Mouse (Mus musculus) bone marrow, adult 2 months (tissue): ENCODE results near the gene Anks3.

Source experiments
- CTCF ChIP-seq: fragments of 200-500 bp; IDR thresholded peaks from 2 replicates; pipeline ENCODE4 v1.5.1; 2011; ENCODE audit warnings: low read length, control low read depth; ENCODE audit not compliant: control insufficient read depth, insufficient read depth
- POLR2A ChIP-seq: fragments of 200-500 bp; IDR thresholded peaks from 2 replicates; pipeline ENCODE4 v1.6.1; 2011; ENCODE audit warnings: low read depth, mild to moderate bottlenecking, control low read depth, low read length, borderline replicate concordance; ENCODE audit not compliant: control insufficient read depth

- no peak for TF ChIP-seq CTCF
- no peak for TF ChIP-seq POLR2A
These were observed 25.5 kb downstream of the Anks3 start, which contains the start of gene Nudt16l1 for GRCm38 (mm10) chr16:4938461-4938860.
